Mouse (Mus musculus) kidney, postnatal 10 days (tissue): Measurements from ENCODE around the gene Gabrb3.
"Not testable (repeated sequence)": the region's sequence is repeated elsewhere in the genome, so short reads cannot be mapped to it uniquely, and the experiment has no call there.

ENCODE experiments used
- DNase-seq: peaks from one replicate; pipeline ENCODE4 v3.0.0; 2021; ENCODE audit warnings: mixed read lengths

Gabrb3 gene

DNA sequence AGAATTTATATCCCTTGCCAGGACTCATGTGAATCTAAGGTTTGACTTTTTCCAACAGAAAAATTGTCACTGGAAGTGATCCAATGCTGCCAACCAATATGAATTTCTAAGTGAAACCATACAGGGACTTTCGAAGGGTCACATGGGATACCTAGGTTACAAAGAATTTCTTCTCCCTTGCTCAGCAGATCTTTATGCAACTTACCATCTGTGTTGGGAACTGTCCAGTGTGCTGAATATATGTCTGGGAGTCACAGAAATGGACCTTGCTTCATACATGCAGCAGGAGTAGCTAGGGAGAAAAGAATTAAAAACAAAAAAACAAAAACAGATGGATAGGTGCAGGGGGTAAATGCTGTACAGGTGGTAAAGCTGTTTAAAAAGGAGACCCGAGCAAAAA, 327.3 kb downstream of the Gabrb3 start:
- peak; percentile 7 for DNase-seq

DNA sequence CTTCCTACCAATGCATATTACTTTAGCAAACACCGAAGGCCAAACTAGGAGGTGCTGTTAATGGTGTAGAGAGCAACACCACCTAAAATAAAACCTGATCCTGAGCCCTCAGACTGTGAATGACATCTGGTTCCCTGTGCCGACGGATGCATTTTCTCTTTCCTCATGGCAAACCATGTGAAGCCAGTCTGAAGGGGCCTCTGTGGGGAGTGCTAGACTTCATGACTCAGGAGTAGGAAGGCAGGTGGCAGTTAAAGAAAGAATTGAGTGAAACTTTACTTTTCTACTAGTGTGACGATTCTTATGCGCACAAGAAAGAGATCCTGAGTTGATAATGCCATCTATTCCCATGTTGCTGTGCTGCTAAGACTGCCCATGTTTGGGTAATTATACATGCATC, 341.0 kb downstream of the Gabrb3 start:
- no peak for DNase-seq

- DNase-seq = no peak
Observed at GRCm38 (mm10) chr7:57778754-57779153, 359.3 kb downstream of the Gabrb3 start.

GRCm38 (mm10) chr7:57786102-57786501, 366.6 kb downstream of the Gabrb3 start:
- not testable (repeated sequence) for DNase-seq

DNA sequence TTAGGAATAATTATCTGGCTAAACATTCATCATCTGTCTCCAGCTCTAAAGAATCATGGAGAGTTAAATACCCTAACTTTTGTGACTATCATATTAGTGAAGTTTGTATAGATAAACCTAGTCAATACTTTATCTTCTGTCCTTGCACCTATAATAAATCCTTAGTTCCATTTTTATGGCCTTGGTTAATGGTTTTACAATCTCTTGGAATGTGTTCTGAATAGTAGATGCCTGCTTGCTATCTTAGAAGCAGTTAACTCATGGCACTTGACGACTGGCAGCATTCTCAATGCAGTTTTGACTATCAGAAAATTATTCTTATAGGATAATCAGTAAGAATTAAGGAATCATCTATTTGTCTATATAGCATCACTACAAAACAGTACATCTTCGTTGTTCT, 368.0 kb downstream of the Gabrb3 start:
- no peak for DNase-seq

DNA sequence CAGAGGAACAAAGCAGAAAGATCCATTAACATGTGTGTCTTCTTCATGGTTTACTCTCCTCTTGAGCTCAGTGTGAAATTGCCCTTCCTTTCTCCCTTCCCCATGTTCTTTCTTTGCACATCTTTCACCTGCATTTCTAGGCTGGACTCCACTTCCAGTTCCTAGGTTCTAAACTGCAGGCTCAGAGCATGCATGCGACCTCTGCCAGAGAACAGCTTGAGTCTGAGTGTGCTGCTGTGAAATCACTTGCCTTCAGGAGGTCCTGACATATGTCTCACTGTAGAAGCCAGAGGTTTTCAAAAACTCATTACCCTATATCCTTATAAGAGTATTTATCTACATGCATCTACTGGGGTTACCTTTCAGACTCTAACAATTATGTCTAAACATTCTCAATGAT, 383.8 kb downstream of the Gabrb3 start:
- no peak for DNase-seq

DNA sequence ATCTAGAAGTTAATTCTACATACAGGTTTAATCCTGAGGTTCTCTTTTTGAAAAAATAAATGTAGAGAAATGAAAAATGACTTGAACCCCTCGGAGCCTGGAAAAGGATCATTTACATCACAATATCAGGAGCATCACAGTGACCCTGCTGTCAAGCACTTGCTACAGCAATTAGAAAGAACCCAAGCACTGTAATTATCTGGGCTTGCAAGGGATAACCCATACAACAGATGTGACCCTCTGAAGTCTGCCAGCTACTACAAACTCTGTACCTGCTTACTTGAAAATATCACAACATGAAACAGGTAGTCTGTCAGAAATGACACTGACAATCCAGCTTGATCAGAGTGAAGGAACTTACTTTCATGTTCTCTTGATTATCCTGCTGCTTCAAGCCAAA, 394.2 kb downstream of the Gabrb3 start:
- no peak for DNase-seq

GRCm38 (mm10) chr7:57842383-57842896, 422.9 kb downstream of the Gabrb3 start:
- DNase-seq = no peak

- no peak for DNase-seq
Observed at GRCm38 (mm10) chr7:57867951-57868350, 448.5 kb downstream of the Gabrb3 start.
